Mouse (Mus musculus) CH12.LX (cell line): Measurements from ENCODE around the gene Hsd17b2. TPM values are rescaled to one million over a fixed set of nuclear protein-coding genes. Genes with fewer than 3 reads are reported as not detected.
A peak's percentile ranks its signal among the peaks of the same experiment; 100 is the strongest.

Experiments used
- DNase-seq: peaks from one replicate; pipeline ENCODE4 v3.0.0-alpha.2; 2013; ENCODE audit errors: extremely low read depth
- H3K27ac ChIP-seq: 2 replicates; pipeline ENCODE4 v1.5.1; 2012; ENCODE audit warnings: low read depth, mild to moderate bottlenecking, control low read depth, moderate library complexity; ENCODE audit not compliant: insufficient read depth
- H3K27me3 ChIP-seq: replicated peaks from 2 replicates; pipeline ENCODE3; 2012; ENCODE audit warnings: inconsistent platforms
- H3K36me3 ChIP-seq, 2 experiments: replicated peaks in 1 of 2; 2 replicates each; pipeline versions ENCODE3 to v1.6.1; 2012; ENCODE audit warnings: inconsistent platforms in 1 of 2, low read length in 1 of 2, mild to moderate bottlenecking in 1 of 2, mixed read lengths in 1 of 2, moderate library complexity in 1 of 2; ENCODE audit not compliant: control insufficient read depth in 1 of 2, insufficient read depth in 1 of 2
- H3K4me1 ChIP-seq, 2 experiments: 2 replicates each; pipeline ENCODE4 v1.6.1; 2012; ENCODE audit warnings: inconsistent platforms in 1 of 2, moderate library complexity in 1 of 2; ENCODE audit not compliant: insufficient read depth in 2 of 2, control insufficient read depth in 1 of 2
- H3K4me2 ChIP-seq: 2 replicates; pipeline ENCODE4 v1.6.1; 2012; ENCODE audit warnings: low read depth, mild to moderate bottlenecking, control low read depth; ENCODE audit not compliant: poor library complexity, insufficient read depth, severe bottlenecking
- H3K4me3 ChIP-seq, 3 experiments: fragments of 150-350 bp in 1 of 3; sonication (generic) in 1 of 3; replicated peaks in 1 of 3; 2 replicates each; pipeline versions ENCODE3 to v1.5.1; 2011 to 2012; ENCODE audit warnings: low read depth in 2 of 3, low read length in 2 of 3, mild to moderate bottlenecking in 2 of 3, moderate library complexity in 2 of 3, control low read depth in 1 of 3, improper control_type of control experiment in 1 of 3, inconsistent platforms in 1 of 3, mixed read lengths in 1 of 3; ENCODE audit not compliant: poor library complexity in 1 of 3
- H3K79me2 ChIP-seq: replicated peaks from 2 replicates; pipeline ENCODE4 v1.6.1; 2012; ENCODE audit warnings: mild to moderate bottlenecking, moderate library complexity; ENCODE audit not compliant: control insufficient read depth, poor library complexity, insufficient read depth, severe bottlenecking; ENCODE audit errors: extremely low read depth
- H3K9ac ChIP-seq: 2 replicates; pipeline ENCODE4 v1.6.1; 2012; ENCODE audit warnings: low read depth, mild to moderate bottlenecking, control low read depth, moderate library complexity; ENCODE audit not compliant: insufficient read depth
- H3K9me3 ChIP-seq: replicated peaks from 2 replicates; pipeline ENCODE3; 2012; ENCODE audit warnings: low read length, inconsistent platforms, mixed read lengths
- CHD1 ChIP-seq: IDR thresholded peaks from 2 replicates; pipeline ENCODE4 v1.6.1; 2012; ENCODE audit warnings: low read depth, low read length, improper control_type of control experiment, inconsistent platforms
- CTCF ChIP-seq, 2 experiments: IDR thresholded peaks in 1 of 2; conservative IDR thresholded peaks in 1 of 2; 2 replicates each; pipeline ENCODE4 v1.5.1; 2011 to 2012; ENCODE audit warnings: low read depth in 2 of 2, low read length in 2 of 2, improper control_type of control experiment in 1 of 2, inconsistent platforms in 1 of 2, mild to moderate bottlenecking in 1 of 2, moderate library complexity in 1 of 2
- ELF1 ChIP-seq: IDR thresholded peaks from 2 replicates; pipeline ENCODE4 v1.6.1; 2014; ENCODE audit warnings: low read depth, mild to moderate bottlenecking, inconsistent platforms, low read length, improper control_type of control experiment
- ETS1 ChIP-seq: conservative IDR thresholded peaks from 2 replicates; pipeline ENCODE4 v1.6.1; 2012; ENCODE audit warnings: low read depth, mild to moderate bottlenecking, inconsistent platforms, low read length, improper control_type of control experiment, moderate library complexity
- GABPA ChIP-seq: IDR thresholded peaks from 2 replicates; pipeline ENCODE4 v1.6.1; 2012; ENCODE audit warnings: low read depth, low read length, improper control_type of control experiment, inconsistent platforms; ENCODE audit not compliant: insufficient replicate concordance
- IRF4 ChIP-seq: IDR thresholded peaks from 2 replicates; pipeline ENCODE4 v1.6.1; 2014; ENCODE audit warnings: low read depth, mild to moderate bottlenecking, inconsistent platforms, low read length, improper control_type of control experiment
- JUN ChIP-seq: IDR thresholded peaks from 2 replicates; pipeline ENCODE4 v1.6.1; 2011; ENCODE audit warnings: low read depth, mild to moderate bottlenecking, low read length, improper control_type of control experiment, moderate library complexity; ENCODE audit not compliant: insufficient read depth
- JUND ChIP-seq: conservative IDR thresholded peaks from 2 replicates; pipeline ENCODE4 v1.6.1; 2011; ENCODE audit warnings: low read depth, low read length, improper control_type of control experiment
- MAFK ChIP-seq: IDR thresholded peaks from 2 replicates; pipeline ENCODE4 v1.6.1; 2011; ENCODE audit warnings: low read length, improper control_type of control experiment; ENCODE audit not compliant: insufficient replicate concordance
- MAX ChIP-seq: IDR thresholded peaks from 2 replicates; pipeline ENCODE4 v1.6.1; 2011; ENCODE audit warnings: low read length, improper control_type of control experiment
- MAZ ChIP-seq: IDR thresholded peaks from 2 replicates; pipeline ENCODE4 v1.6.1; 2012; ENCODE audit warnings: low read depth, mild to moderate bottlenecking, inconsistent platforms, low read length, improper control_type of control experiment, moderate library complexity
- MXI1 ChIP-seq: IDR thresholded peaks from 2 replicates; pipeline ENCODE4 v1.6.1; 2011; ENCODE audit warnings: mild to moderate bottlenecking, low read depth, low read length, improper control_type of control experiment
- MYC ChIP-seq: IDR thresholded peaks from 2 replicates; pipeline ENCODE4 v1.6.1; 2011; ENCODE audit warnings: low read depth, mild to moderate bottlenecking, improper control_type of control experiment, low read length
- NELFE ChIP-seq: IDR thresholded peaks from 2 replicates; pipeline ENCODE4 v1.6.1; 2011; ENCODE audit warnings: low read depth, low read length, improper control_type of control experiment
- NRF1 ChIP-seq: IDR thresholded peaks from 2 replicates; pipeline ENCODE4 v1.6.1; 2014; ENCODE audit warnings: low read depth, mild to moderate bottlenecking, inconsistent platforms, low read length, improper control_type of control experiment, moderate library complexity
- PAX5 ChIP-seq: IDR thresholded peaks from 2 replicates; pipeline ENCODE4 v1.6.1; 2012; ENCODE audit warnings: low read length, inconsistent platforms, mixed read lengths
- POLR2A ChIP-seq: IDR thresholded peaks from 2 replicates; pipeline ENCODE4 v1.6.1; 2011; ENCODE audit warnings: low read depth, mild to moderate bottlenecking, improper control_type of control experiment, low read length
- POLR2AphosphoS2 ChIP-seq: IDR thresholded peaks from 2 replicates; pipeline ENCODE4 v1.6.1; 2011; ENCODE audit warnings: low read depth, low read length, improper control_type of control experiment
- RAD21 ChIP-seq: IDR thresholded peaks from 2 replicates; pipeline ENCODE4 v1.6.1; 2011; ENCODE audit warnings: low read depth, mild to moderate bottlenecking, low read length, improper control_type of control experiment, moderate library complexity
- SIN3A ChIP-seq: IDR thresholded peaks from 2 replicates; pipeline ENCODE4 v1.6.1; 2012; ENCODE audit warnings: low read length, improper control_type of control experiment, inconsistent platforms
- SMC3 ChIP-seq: IDR thresholded peaks from 2 replicates; pipeline ENCODE4 v1.6.1; 2011; ENCODE audit warnings: low read depth, low read length, improper control_type of control experiment
- TBP ChIP-seq: conservative IDR thresholded peaks from 2 replicates; pipeline ENCODE4 v1.6.1; 2011; ENCODE audit warnings: low read depth, low read length, improper control_type of control experiment
- TCF12 ChIP-seq: IDR thresholded peaks from 2 replicates; pipeline ENCODE4 v1.6.1; 2014; ENCODE audit warnings: low read depth, mild to moderate bottlenecking, inconsistent platforms, low read length, improper control_type of control experiment
- UBTF ChIP-seq: IDR thresholded peaks from 2 replicates; pipeline ENCODE4 v1.6.1; 2012; ENCODE audit warnings: low read depth, mild to moderate bottlenecking, inconsistent platforms, low read length, improper control_type of control experiment, moderate library complexity
- USF1 ChIP-seq: IDR thresholded peaks from 2 replicates; pipeline ENCODE4 v1.6.1; 2014; ENCODE audit warnings: low read depth, mild to moderate bottlenecking, inconsistent platforms, low read length, improper control_type of control experiment
- USF2 ChIP-seq: conservative IDR thresholded peaks from 2 replicates; pipeline ENCODE4 v1.6.1; 2011; ENCODE audit warnings: low read depth, low read length, improper control_type of control experiment
- ZC3H11A ChIP-seq: IDR thresholded peaks from 2 replicates; pipeline ENCODE4 v1.6.1; 2012; ENCODE audit warnings: low read depth, mild to moderate bottlenecking, inconsistent platforms, low read length, improper control_type of control experiment
- ZKSCAN1 ChIP-seq: IDR thresholded peaks from 2 replicates; pipeline ENCODE4 v1.6.1; 2012; ENCODE audit warnings: low read depth, inconsistent platforms, low read length, improper control_type of control experiment, borderline replicate concordance
- ZMIZ1 ChIP-seq: IDR thresholded peaks from 2 replicates; pipeline ENCODE4 v1.6.1; 2012; ENCODE audit warnings: low read depth, mild to moderate bottlenecking, inconsistent platforms, low read length, improper control_type of control experiment
- dilution Hi-C: fragments of 300-500 bp; cut with MboI; formaldehyde crosslinking; loops from 2 replicates; pipeline ENCODE4 v1.14.3; 2020; ENCODE audit warnings: low sequenced_read_pairs; ENCODE audit not compliant: extremely low pct_unique_long_range_greater_than_20kb, extremely low pct_ligation_motif_present
- in situ Hi-C: fragments of 300-500 bp; cut with MboI; formaldehyde crosslinking; loops from 3 replicates; pipeline ENCODE4 v1.14.3; 2019; ENCODE audit warnings: low sequenced_read_pairs, low pct_ligation_motif_present, low pct_unique_long_range_greater_than_20kb, mixed read lengths
- polyA plus RNA-seq: library from polyadenylated mRNA; unstranded; fragments of >175 nt; gene quantifications from 2 replicates; pipeline ENCODE4 v1.2.1, GENCODE M21; 2012; ENCODE audit warnings: low read depth; ENCODE audit not compliant: insufficient read length
- total RNA-seq, 2 experiments: library from RNA; depleted of rRNA; stranded (reverse); fragments of 300-350 nt in 1 of 2; fragments of >200 nt in 1 of 2; gene quantifications; 2 replicates each; pipeline ENCODE4 v1.2.3; 2012 to 2014

Gene Hsd17b2
- total and polyA plus RNA-seq, 3 experiments, result not detected

DNA sequence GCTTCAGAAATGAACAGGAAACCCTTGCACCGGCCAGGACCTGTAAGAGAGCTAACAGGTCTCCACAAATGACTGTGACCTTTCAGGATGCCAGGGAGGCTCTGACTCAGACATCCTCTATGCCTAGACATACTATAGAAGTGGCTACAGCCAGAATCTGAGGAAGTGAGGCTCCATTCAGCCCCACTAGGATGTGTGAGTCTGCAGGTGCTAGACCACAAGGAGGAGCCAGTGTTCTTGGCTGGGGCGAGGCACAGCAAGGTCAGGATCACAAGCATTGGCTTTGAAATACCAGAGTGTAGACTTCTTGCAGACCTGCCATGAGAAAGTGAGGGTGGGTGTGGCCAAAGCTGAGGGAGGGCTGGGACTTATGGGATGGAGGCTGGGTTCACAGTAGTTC lies 70.9 kb downstream of the Hsd17b2 start:
- DNase-seq, result peak; percentile 95
- Histone ChIP-seq H3K4me1 (peaks cover 5 to 28% of the 10 kb centered on the region in 2 experiments), H3K9ac (no peak overlapping the region), H3K27me3 (no peaks in the 10 kb centered on the region), H3K79me2 (no peaks in the 10 kb centered on the region), H3K4me3 (no peak overlapping the region), H3K36me3 (no peaks in the 10 kb centered on the region), H3K27ac (0 out of 2 replicates have a peak overlapping the region, but pooled peaks have one; percentile 41), H3K4me2 (peak overlapping the region; percentile 33), H3K9me3 (no peaks in the 10 kb centered on the region)
- in situ Hi-C loops (loop anchor here (5.0 kb wide), 1 partner anchor 90 kb away; no protein-coding TSS in a partner anchor), dilution Hi-C loops (no loop called here)
- TF ChIP-seq CTCF (conservative IDR thresholded peaks at IDR 0.05 in 1 of 2, IDR thresholded peaks at IDR 0.05 in 1 of 2; ENCODE audit: low read depth in 2 of 2, low read length in 2 of 2) (peak in 1 of 2 experiments; percentile 99; a peak in 2 of 4 replicates), ZC3H11A (peak; percentile 95), TCF12 (peak; percentile 49), MAFK (no peak), POLR2A (peak; percentile 35; the same call in 1 of the 2 replicates), ELF1 (peak; percentile 59; the same call in 1 of the 2 replicates), MAZ (peak; percentile 69; the same call in 1 of the 2 replicates), TBP (0 out of 2 replicates have a peak, but pooled peaks have one; percentile 46), USF1 (peak; percentile 34; the same call in 1 of the 2 replicates), IRF4 (peak; percentile 79), ZMIZ1 (no peak), USF2 (no peak), CHD1 (no peak), MXI1 (peak; percentile 46; the same call in 1 of the 2 replicates), SMC3 (peak; percentile 100), ZKSCAN1 (peak; percentile 8; the same call in 1 of the 2 replicates), JUND (no peak), SIN3A (peak; percentile 69), POLR2AphosphoS2 (no peak), MYC (peak; percentile 63; the same call in 1 of the 2 replicates), UBTF (no peak), RAD21 (peak; percentile 99), NELFE (0 out of 2 replicates have a peak, but pooled peaks have one; percentile 46)

DNA sequence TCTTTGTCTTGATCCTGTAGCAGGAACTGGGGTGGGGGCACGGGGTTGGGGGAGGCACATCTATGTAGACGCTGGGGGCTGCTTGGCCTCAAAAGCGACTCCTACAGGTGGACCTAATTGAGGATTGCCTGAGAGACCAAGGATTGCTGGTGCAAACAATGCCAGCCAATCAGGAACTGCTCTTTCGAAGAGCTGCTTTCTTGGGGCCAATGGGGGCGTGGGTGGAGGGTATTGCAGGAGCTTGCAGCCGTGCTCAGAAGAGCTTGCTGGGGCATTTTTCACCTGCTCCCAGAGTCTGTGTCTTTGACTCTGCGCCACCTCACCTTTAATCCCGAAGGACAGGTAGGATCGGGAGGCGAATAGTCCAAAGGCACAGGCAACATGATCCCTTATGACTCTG lies 73.9 kb downstream of the Hsd17b2 start:
- H3K9ac ChIP-seq, result no peak overlapping the region
- no peak overlapping the region for H3K4me3 ChIP-seq
- no peak overlapping the region for H3K4me2 ChIP-seq
- peaks cover 11 to 58% of the 10 kb centered on the region in 2 experiments for H3K4me1 ChIP-seq
- in situ Hi-C loops (no loop called here), dilution Hi-C loops (no loop called here)
- DNase-seq, result no peak
- no peak for TF ChIP-seq POLR2AphosphoS2
- TF ChIP-seq USF1, result no peak
- TF ChIP-seq TBP, result no peak
- TF ChIP-seq MAX, result no peak
- no peak for TF ChIP-seq ETS1
- no peak for TF ChIP-seq GABPA
- TF ChIP-seq MYC, result no peak
- TF ChIP-seq CTCF (conservative IDR thresholded peaks at IDR 0.05 in 1 of 2, IDR thresholded peaks at IDR 0.05 in 1 of 2; ENCODE audit: low read depth in 2 of 2, low read length in 2 of 2), result no peak
- no peak for TF ChIP-seq MAFK
- TF ChIP-seq JUND, result no peak
- TF ChIP-seq NRF1, result no peak
- no peak for TF ChIP-seq MXI1
- no peak for TF ChIP-seq RAD21
- no peak for TF ChIP-seq PAX5
- no peak for TF ChIP-seq SIN3A
- TF ChIP-seq JUN, result no peak
- H3K27me3 ChIP-seq, result no peaks in the 10 kb centered on the region
- H3K27ac ChIP-seq, result no peak overlapping the region
- H3K36me3 ChIP-seq, result no peaks in the 10 kb centered on the region
- no peaks in the 10 kb centered on the region for H3K9me3 ChIP-seq
- no peaks in the 10 kb centered on the region; the same call in 1 of the 2 replicates for H3K79me2 ChIP-seq
